Mouse (Mus musculus) G1E (cell line): ENCODE data around the gene Khnyn. TPM values are rescaled to one million over a fixed set of nuclear protein-coding genes. Genes with fewer than 3 reads are reported as not detected.

Experiments used
- ATAC-seq: 2 replicates; pipeline ENCODE4 v1.8.0; 2016; ENCODE audit warnings: mild to moderate bottlenecking; ENCODE audit not compliant: insufficient number of reproducible peaks, poor library complexity, low FRiP score, severe bottlenecking; ENCODE audit errors: extremely low read depth
- DNase-seq: peaks from one replicate; pipeline ENCODE4 v3.0.0; 2012; ENCODE audit warnings: low spot score
- H3K27me3 ChIP-seq: 2 replicates; pipeline ENCODE4 v1.6.1; 2012; ENCODE audit warnings: mild to moderate bottlenecking, low read length, inconsistent platforms; ENCODE audit not compliant: insufficient read depth
- H3K36me3 ChIP-seq: replicated peaks from 2 replicates; pipeline ENCODE3; 2012; ENCODE audit warnings: mild to moderate bottlenecking, inconsistent platforms
- H3K4me1 ChIP-seq: 2 replicates; pipeline ENCODE4 v1.6.1; 2012; ENCODE audit warnings: low read depth, low read length, inconsistent platforms, mixed read lengths; ENCODE audit not compliant: insufficient read depth
- H3K4me3 ChIP-seq: 2 replicates; pipeline ENCODE4 v1.5.1; 2012; ENCODE audit warnings: low read depth, mild to moderate bottlenecking, inconsistent platforms, low read length, moderate library complexity, mixed read lengths
- H3K9me3 ChIP-seq: replicated peaks from 2 replicates; pipeline ENCODE4 v1.6.1; 2012; ENCODE audit warnings: inconsistent platforms
- CTCF ChIP-seq: IDR thresholded peaks from 2 replicates; pipeline ENCODE4 v1.5.1; 2012; ENCODE audit warnings: low read depth, low read length, inconsistent platforms, mixed read lengths
- GATA1 ChIP-seq: IDR thresholded peaks from 2 replicates; pipeline ENCODE4 v1.6.1; 2012; ENCODE audit warnings: borderline replicate concordance, low read length, inconsistent platforms, mixed read lengths
- GATA2 ChIP-seq: IDR thresholded peaks from 2 replicates; pipeline ENCODE4 v1.6.1; 2012; ENCODE audit warnings: low read depth, low read length, inconsistent platforms, borderline replicate concordance
- POLR2AphosphoS5 ChIP-seq: IDR thresholded peaks from 2 replicates; pipeline ENCODE4 v1.6.1; 2012; ENCODE audit warnings: low read depth, low read length, inconsistent platforms; ENCODE audit not compliant: insufficient replicate concordance
- TAL1 ChIP-seq: conservative IDR thresholded peaks from 2 replicates; pipeline ENCODE4 v1.6.1; 2012; ENCODE audit warnings: low read depth, low read length, inconsistent platforms, mixed read lengths
- polyA plus RNA-seq: library from polyadenylated mRNA; stranded (reverse); fragments of >175 nt; gene quantifications from 2 replicates; pipeline ENCODE4 v1.2.3, GENCODE M21; 2012
- total RNA-seq, 2 experiments: library from RNA; stranded (forward) in 1 of 2; stranded (reverse) in 1 of 2; fragments of 200-1000 nt in 1 of 2; fragments of >200 nt in 1 of 2; fragmentation: Nextera tagmentation in 1 of 2; gene quantifications; 2 replicates each; pipeline ENCODE4 v1.2.3; 2014 to 2017

The Khnyn gene
- total and polyA plus RNA-seq, 3 experiments = 15.5 to 81.7 (median 29.4) TPM

DNA sequence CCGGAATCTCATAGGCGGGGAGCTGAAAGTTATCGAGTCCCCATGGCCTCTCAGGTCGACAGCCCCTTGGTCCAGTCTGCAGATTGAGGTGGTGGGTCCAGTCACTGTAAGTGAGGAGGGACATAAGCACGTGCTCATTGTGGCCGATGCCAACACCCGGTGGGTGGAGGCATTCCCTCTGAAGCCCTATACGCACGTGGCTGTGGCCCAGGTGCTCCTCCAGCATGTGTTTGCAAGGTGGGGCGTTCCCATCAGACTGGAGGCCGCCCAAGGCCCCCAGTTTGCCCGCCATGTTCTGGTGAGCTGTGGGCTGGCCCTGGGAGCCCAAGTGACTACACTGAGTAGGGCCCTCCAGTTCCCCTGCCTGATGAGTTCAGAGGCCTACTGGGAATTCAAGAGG is 12.7 kb upstream of the Khnyn start:
- H3K36me3 ChIP-seq = peaks cover 3% of the 10 kb centered on the region
- H3K4me1 ChIP-seq = peaks cover 12% of the 10 kb centered on the region
- H3K27me3 ChIP-seq = peaks cover 46% of the 10 kb centered on the region
- no peaks in the 10 kb centered on the region for H3K9me3 ChIP-seq
- no peak overlapping the region for H3K4me3 ChIP-seq
- TF ChIP-seq POLR2AphosphoS5 = no peak
- TF ChIP-seq GATA2 = no peak
- TF ChIP-seq CTCF = no peak
- no peak for TF ChIP-seq GATA1
- no peak for TF ChIP-seq TAL1
- DNase-seq = no peak
- no peak for ATAC-seq

DNA sequence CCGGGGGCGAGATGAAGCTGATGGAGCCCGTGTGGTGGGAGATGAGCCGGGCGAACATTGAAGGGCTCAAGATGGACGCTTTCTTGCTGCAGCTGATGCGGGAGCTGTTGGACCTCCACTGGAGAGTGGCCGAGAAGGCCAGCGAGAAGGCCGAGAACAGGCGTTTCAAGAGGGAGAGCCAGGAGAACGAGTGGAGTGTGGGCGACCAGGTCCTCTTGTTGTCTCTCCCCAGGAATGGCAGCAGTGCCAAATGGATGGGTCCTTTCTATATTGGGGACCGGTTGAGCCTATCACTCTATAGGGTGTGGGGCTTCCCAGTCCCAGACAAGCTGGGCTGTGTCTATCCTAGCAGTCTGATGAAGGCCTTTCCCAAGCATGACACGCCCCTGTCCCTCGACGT is 12.2 kb upstream of the Khnyn start:
- Histone ChIP-seq H3K4me1 (peaks cover 12% of the 10 kb centered on the region), H3K36me3 (peaks cover 3% of the 10 kb centered on the region), H3K27me3 (peaks cover 49% of the 10 kb centered on the region), H3K9me3 (no peaks in the 10 kb centered on the region), H3K4me3 (no peak overlapping the region)
- TF ChIP-seq CTCF (no peak), GATA1 (no peak), TAL1 (no peak), POLR2AphosphoS5 (no peak), GATA2 (no peak)
- ATAC-seq = no peak
- DNase-seq = no peak

DNA sequence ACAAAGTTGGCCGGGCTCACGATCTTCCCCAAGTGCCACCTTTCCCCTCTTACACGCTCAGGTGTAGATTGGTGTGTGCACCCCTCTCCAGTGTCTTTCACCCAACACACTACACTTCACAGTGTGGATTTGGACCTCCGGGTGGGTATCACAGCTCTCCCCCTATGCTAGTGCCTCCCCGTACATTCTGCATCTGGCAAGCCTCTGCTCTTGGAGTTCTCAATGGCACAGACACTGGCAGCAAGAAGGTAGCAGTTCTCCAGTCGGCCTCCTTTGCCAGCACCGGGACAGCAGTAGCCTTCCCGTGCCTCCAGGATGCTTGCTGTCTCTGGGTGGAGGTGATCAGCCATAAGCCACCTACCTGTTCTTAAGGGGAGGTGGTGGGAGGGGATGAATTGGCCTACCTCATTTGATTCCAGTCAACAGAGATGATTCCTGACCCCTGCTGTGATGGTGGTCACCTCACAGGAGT is 11.5 kb upstream of the Khnyn start:
- no peak for TF ChIP-seq POLR2AphosphoS5
- no peak for TF ChIP-seq GATA1
- no peak for TF ChIP-seq GATA2
- TF ChIP-seq CTCF = no peak
- no peak for TF ChIP-seq TAL1
- H3K36me3 ChIP-seq = peaks cover 3% of the 10 kb centered on the region
- H3K9me3 ChIP-seq = no peaks in the 10 kb centered on the region
- peaks cover 55% of the 10 kb centered on the region for H3K27me3 ChIP-seq
- no peak overlapping the region for H3K4me3 ChIP-seq
- peaks cover 15% of the 10 kb centered on the region for H3K4me1 ChIP-seq
- ATAC-seq (no peak), DNase-seq (no peak)

DNA sequence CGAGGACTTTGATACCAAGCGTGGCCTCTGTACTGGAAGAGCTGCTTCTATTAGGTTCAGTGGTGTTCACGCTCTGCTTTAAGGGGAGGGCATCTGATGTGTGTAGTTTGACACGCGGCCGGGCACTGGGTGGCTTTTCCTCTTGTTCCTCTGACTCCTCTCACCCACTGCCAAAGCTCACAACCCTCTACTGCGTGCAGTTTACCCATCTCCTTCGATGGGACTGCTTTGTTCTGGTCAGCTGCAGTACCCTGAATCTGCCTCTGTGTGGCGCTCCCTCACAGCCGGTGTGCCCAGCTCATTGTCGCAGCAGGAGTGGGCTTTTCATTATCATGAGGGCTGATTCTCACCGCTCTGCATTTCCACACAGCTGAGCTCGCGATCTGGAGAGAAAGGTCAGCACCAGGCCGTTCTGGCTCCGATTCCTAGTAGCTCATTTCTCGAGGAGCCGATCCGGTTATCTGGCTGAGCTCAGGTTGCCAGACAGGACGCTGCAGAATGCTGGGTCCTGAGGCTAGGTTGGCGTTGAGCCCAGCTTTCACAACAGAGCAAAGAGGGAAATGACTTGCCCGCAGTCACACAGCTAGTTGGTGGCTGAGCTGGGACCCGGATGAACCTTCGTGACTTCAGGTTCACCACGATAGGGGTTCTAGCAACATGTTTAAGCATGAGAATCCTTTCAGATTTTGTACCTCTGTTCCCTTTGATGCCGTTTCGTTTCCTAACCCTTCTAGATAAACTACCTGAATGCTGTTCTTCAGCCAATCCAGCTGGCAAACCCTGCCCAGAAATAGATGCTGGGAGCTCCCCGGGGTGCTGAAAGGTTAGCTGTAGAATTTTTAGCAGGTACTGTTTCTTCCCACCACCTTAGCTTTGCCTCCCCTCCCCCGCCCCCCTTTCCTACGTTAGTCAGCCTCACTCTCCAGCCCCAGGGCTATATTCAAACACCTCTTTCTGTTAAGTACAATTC is 10.7 kb upstream of the Khnyn start:
- TF ChIP-seq CTCF (peak; percentile 82), GATA1 (no peak)
- peak overlapping the region; percentile 49; the same call in 1 of the 2 replicates for H3K4me3 ChIP-seq
- peaks cover 18% of the 10 kb centered on the region for H3K4me1 ChIP-seq
- H3K9me3 ChIP-seq = no peaks in the 10 kb centered on the region
- H3K36me3 ChIP-seq = peaks cover 3% of the 10 kb centered on the region
- ATAC-seq = peak; percentile 28; the same call in 1 of the 2 replicates
- peaks cover 55% of the 10 kb centered on the region for H3K27me3 ChIP-seq
- peak; percentile 74 for DNase-seq

DNA sequence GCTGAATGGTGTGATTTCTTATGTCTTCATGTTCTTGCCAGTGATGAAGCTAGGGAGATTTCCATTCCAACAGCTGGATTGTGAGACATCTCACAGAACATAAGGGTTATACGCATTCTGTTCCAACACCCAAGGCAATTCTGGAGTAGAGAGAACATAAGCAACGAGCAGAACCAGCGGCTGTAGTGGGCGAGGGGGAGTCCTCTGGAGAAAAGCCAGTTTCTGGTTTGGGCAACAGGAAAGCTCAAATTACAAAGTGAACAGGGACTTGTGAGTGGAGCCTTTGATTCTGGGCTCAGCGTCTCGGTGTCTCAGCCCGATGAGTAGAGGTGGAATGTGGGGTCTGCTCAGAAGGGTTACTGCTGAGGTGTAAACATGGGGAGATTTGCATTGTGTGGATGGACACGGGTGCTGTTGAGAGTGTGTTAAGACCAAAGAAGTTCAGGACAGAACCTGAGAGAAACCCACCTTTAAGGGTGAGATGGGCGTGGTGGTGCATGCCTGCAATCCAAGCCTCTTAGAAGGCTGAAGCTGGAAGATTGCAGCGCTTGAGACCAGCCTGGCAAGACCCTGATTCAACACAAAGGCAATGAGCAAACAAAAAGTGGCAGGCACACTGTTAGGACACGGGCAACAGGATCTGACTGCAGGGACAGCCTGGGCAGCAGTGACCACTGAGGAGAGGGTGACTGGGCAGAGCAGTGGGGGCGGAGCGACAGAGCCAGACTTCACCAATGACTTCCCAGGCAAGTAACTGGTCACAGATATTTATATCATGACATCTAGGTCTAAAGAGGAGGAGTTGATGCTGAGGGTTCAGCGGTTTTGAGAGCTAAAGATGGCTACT is 7.1 kb upstream of the Khnyn start:
- H3K9me3 ChIP-seq = no peaks in the 10 kb centered on the region
- no peak overlapping the region for H3K4me3 ChIP-seq
- no peak for TF ChIP-seq POLR2AphosphoS5
- no peaks in the 10 kb centered on the region for H3K36me3 ChIP-seq
- peaks cover 46% of the 10 kb centered on the region for H3K4me1 ChIP-seq
- ATAC-seq (no peak), DNase-seq (no peak)
- peaks cover 30% of the 10 kb centered on the region for H3K27me3 ChIP-seq

DNA sequence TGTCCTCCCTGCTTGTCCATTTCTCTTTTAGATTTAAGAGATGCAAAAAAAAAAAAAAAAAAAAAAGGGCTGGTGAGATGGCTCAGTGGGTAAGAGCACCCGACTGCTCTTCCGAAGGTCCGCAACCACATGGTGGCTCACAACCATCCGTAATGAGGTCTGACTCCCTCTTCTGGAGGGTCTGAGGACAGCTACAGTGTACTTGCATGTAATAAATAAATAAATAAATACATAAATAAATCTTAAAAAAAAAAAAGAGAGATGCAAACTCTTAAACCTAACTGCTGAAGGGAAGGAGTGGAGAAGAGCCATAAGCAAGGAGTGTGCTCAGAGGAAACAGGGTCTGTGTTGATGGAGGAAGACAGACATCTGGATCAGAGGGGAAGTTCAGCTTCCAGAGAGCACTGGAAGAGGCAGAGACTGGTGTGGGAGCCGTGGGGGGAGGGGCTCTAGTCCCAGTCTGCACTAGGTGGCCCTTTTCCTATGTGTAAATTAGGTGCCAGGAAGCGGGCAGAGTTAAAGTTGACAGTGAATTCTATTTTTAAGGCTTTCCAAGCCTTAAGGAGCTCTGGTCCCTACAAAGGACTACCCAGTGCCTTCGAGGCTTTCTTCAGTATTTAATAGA is 6.3 kb upstream of the Khnyn start:
- H3K4me1 ChIP-seq = peaks cover 51% of the 10 kb centered on the region
- peaks cover 23% of the 10 kb centered on the region for H3K27me3 ChIP-seq
- no peak for TF ChIP-seq TAL1
- no peak for TF ChIP-seq GATA2
- no peak for TF ChIP-seq POLR2AphosphoS5
- TF ChIP-seq GATA1 = no peak
- TF ChIP-seq CTCF = no peak
- no peaks in the 10 kb centered on the region for H3K36me3 ChIP-seq
- H3K4me3 ChIP-seq = no peak overlapping the region
- DNase-seq (no peak), ATAC-seq (no peak)
- H3K9me3 ChIP-seq = no peaks in the 10 kb centered on the region
